Mouse (Mus musculus) cerebral cortex, adult 2 months (tissue): ENCODE measurements around the gene Dcps.

ENCODE experiments used
- WGBS: fragments of 180-500 bp; shearing (Covaris S2); methylation state at CpG from one replicate; pipeline ENCODE4 v1.1.7; 2018; 5-methylcytosine and 5-hydroxymethylcytosine counted together

The Dcps gene

DNA sequence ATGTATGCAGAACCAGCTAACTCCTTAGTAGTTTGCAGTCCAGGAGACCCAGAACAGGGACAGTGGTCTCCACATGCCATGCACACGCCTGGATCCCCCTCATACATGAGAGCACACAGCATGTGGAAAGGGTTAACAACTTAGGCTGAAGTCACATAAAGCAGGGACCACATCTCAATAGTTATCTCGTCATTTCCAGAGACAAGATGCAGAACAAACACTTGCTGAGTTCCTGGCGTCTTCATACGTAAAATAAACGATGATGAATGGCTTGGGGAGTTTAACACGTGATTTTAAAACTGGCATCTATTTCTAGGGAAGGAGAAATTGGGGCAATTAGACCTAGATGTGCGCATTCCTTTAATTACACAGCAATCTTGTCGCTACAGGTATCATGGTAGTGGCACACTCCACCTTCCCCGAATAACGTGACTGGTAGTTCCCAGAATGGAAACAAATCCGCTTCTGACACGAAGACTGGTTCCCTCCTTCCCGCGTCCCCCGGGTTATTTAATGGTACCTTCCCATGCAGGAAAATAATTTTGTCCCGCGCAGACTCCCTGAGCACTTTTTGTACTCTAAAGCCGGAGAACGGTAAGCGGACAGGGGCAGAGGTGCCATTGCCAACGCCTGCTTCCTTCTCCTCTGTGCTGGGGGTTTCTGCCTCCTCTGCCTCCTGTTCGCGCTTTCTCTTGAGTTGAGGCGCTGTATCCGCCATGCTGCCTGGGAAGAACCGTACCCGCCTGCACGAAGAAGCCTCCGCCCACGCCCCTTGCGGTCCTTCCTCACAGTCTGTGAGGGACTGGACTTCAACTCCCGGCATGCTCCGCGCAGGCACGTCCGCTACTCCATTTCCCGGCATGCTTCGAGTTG, at the start of gene Dcps:
Dcps (minus strand) TSS at position 811 of the 873 bp plus-strand sequence.
- WGBS: under 1% methylated on average over 38 of the region's 38 CpGs

GRCm38 (mm10) chr9:35223466-35223865, 47.6 kb upstream of the Dcps start:
- 96% methylated on average over 3 of the region's 3 CpGs for WGBS

GRCm38 (mm10) chr9:35217963-35218362, 42.1 kb upstream of the Dcps start:
- 37% methylated on average over 1 of the region's 1 CpGs for WGBS

DNA sequence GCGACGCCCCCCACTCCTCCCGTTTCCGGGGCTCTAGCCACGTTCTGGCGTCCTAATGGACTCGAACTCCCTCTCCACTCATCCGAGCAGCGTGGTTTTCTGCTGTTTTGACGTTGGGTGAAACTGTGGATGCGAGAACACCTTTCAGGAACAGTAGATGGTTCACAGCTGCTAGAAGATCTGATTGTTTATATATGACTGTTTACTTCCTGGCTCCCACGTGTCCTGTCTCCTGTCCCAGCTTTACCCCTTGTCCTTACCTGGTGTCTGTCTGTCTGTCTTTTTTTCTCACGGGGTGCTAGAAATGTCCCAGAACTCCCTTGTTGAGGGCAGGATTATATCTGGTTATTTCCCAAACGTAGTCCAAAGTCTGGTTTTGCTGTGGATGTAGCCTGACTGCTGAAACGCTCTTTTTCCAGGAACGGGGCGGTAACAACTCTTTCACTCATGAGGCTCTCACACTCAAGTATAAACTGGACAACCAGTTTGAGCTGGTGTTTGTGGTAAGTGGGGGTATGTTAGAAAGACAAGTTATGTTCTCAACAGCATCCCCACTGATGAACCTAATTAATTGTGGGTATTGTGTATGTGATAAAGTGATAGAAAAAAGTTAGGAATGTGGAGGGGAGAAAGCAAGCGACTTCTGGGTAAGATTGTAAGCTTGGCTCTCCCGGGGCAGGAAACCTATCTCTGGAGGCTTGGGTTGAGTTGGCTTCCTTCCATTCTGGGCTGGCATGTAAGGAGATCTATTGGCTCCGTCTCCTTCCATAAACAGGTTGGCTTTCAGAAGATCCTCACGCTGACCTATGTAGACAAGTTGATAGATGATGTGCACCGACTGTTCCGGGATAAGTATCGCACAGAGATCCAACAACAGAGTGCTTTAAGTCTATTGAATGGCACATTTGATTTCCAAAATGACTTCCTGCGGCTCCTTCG, 36.0 kb upstream of the Dcps start:
- WGBS: 29% methylated on average over 26 of the region's 26 CpGs

DNA sequence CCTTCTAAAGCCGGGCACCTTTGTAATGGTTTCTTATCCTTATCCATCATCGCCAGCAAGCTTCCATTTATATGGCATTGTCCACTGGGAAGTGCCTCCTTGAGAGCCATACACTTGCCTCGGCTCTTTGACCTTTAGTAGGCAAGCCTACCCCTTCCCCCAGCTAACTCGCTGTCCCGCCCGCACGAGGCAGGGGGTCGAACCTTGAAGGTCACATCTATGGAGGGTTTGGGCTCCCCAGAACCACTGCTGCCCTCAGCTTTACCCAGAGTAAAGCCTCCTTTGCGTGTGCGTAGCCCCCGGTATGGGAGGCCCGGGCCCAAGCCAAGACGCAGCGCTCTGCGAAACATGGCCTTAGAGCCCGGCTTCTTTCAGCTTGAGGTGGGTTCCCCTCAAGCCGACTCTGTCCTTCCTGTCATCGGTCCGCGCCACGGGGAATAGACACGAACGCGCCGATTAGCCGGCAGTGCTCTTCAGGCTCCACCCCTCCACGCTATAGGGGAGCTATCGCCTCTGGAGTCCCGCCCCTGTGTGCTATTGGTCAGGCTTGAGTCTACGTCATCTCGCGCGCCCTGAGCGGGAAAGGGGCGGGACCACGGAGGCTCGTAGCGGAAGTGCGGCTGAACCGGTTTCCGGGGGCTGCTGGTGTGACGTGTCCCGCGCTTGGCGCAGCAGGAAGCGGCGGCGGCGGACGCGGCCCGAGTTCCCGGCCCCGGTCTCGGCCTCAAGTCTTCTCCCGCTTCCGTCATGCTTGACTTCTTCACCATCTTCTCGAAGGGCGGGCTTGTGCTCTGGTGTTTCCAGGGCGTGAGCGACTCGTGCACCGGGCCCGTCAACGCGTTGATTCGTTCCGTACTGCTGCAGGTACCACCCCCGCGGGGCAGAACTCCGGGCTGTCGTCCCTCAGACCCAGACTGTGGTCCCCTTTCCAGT, 34.9 kb upstream of the Dcps start, which contains the start of gene Foxred1:
Foxred1 (minus strand) TSS at position 514 of the 933 bp plus-strand sequence.
- under 1% methylated on average over 72 of the region's 72 CpGs for WGBS

GRCm38 (mm10) chr9:35204421-35204820, 28.6 kb upstream of the Dcps start:
- WGBS: 90% methylated on average over 2 of the region's 2 CpGs

DNA sequence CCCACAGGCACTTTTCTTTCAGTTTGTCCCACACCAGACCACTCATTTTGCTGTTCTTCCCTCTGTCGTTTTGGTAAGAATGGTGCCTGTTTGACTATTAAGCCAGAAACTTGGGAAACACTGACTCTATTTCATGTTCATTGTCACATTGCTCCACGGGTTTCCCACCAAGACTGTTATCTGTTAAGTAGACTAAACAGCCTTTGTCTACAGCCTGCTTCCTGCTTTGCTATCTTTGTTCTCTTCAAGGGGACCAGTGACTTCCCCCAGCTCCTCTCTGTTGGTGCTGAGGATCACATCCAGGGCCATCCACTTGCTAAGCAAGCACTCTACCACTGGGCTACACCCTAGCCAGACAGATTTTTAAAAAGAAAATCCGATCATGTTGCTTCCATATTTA, 27.7 kb upstream of the Dcps start:
- WGBS: 55% methylated on average over 3 of the region's 3 CpGs

GRCm38 (mm10) chr9:35200529-35201060, 24.7 kb upstream of the Dcps start:
- 50% methylated on average over 9 of the region's 9 CpGs for WGBS

- WGBS: under 1% methylated on average over 42 of the region's 44 CpGs
These were observed 24.1 kb upstream of the Dcps start, which contains the start of the genes Srpr and Tirap for GRCm38 (mm10) chr9:35199772-35200471. Gene Srpr, plus strand, starts transcription at chr9:35200175. Gene Tirap, minus strand, starts transcription at chr9:35200291.

DNA sequence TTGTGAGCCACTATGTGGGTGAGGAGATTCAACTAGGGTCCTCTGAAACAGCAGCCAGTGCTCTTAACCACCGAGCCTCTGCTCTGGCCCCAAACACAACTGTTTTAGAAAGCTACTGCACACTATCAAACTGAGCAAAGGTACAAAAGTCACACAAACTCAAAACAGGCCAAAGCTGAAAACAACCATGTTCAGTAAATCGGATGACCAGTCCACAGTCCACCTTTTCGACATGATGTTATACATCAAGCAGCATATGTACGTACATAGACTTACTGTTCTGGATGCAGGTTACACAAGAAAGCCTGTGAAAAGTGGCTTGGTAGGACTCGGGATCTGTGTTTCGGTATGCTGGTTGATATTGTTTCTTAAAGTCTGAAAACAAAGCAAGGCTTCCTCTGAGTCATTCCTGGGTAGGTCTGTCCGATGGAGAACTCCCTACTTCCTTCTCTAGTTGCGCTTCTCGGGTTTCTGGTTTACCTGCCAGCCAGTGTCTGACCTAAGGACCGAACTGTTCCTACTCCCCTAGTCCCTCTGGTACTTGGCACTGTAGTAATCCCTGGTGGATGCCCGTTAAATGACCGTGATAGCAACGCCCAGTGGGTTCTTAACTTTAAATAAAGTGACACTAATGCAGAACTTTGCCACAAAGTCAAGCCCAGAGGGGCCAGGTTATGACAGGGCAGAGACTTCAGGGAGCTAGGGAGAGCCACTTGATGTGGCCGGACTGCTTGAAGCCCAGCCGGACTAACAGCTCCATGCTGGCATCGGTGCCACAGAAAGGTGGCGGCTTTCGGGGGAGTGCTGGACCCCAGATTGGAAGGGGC, 23.3 kb upstream of the Dcps start:
- WGBS: 38% methylated on average over 18 of the region's 18 CpGs

- 81% methylated on average over 10 of the region's 10 CpGs for WGBS
These were observed 22.5 kb upstream of the Dcps start for GRCm38 (mm10) chr9:35198351-35198750.

- WGBS: 93% methylated on average over 3 of the region's 3 CpGs
These were observed 21.8 kb upstream of the Dcps start for GRCm38 (mm10) chr9:35197625-35198024.

- 96% methylated on average over 3 of the region's 3 CpGs for WGBS
These were observed 18.2 kb upstream of the Dcps start for GRCm38 (mm10) chr9:35194048-35194447.

DNA sequence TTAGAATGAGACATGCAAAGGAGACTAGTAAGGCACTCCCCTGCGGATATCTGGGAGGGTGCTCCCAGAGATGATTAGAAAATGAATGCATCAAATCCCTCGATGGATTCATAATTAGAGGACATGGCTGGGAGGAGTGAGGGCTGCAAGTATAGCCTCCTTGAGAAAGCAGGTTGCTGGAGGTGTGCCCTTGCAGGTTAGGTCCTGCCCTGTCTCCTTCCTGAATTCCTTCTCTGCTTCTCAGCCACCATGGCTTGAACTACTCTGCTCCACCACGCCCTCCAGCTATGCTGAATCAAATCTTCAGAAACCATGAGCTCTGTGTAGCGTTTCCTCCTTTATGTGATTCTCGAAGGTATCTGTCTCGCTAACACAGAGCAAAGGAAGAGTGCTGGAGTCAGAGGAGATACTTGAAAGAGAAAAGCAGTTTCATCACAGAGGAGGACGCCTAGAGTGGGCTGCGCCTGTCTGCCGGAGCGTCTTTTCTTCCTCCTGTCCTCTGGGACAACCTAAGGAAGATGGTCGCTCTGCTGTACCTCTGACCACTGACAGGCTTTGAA, 17.2 kb upstream of the Dcps start:
- 89% methylated on average over 11 of the region's 11 CpGs for WGBS

- 35% methylated on average over 22 of the region's 22 CpGs for WGBS
These were observed 12.8 kb upstream of the Dcps start for GRCm38 (mm10) chr9:35188700-35189099.

- 86% methylated on average over 10 of the region's 10 CpGs for WGBS
These were observed 11.6 kb upstream of the Dcps start for GRCm38 (mm10) chr9:35187351-35187903.

DNA sequence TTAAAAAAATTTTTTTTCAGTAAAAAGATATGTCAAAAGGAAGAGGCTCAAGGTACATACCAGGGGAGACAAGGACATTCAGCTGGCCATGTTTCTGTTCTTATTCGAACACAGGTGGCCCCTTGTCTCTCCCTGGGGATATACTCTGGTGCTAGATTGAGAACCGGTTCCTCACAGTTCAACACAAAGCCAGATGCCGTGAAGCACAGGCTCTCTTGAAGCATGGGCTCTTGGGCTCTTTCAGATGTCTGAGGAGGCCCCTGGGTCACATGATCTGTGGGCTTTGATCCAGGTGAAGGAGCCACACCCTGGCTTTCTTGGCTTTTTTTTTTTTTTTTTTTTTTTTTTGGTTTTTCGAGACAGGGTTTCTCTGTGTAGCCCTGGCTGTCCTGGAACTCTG, 10.6 kb upstream of the Dcps start:
- 80% methylated on average over 4 of the region's 4 CpGs for WGBS

- 79% methylated on average over 5 of the region's 5 CpGs for WGBS
These were observed 7.5 kb upstream of the Dcps start for GRCm38 (mm10) chr9:35183359-35183758.

DNA sequence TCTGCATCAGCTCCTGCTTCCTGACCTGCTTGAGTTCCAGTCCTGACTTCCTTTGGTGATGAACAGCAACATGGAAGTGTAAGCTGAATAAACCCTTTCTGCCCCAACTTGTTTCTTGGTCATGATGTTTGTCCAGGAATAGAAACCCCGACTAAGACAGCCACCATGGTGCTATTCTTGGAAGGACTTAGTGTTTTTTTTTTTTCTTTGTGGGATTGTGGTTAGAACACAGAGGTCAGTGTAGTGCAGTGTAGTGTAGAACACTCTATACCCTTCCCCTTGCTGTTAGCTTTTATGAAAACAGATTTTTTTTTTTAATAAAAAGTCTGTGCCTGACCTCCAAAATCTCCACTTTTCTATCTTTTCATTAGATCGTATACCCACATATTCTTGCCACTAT, 7.0 kb upstream of the Dcps start:
- 69% methylated on average over 2 of the region's 2 CpGs for WGBS
